Mouse (Mus musculus): Measurements from ENCODE around the gene Tll1. TPM values are rescaled to one million over a fixed set of nuclear protein-coding genes. Genes with fewer than 3 reads are reported as not detected.
"Not testable (repeated sequence)": the region's sequence is repeated elsewhere in the genome, so short reads cannot be mapped to it uniquely, and the experiment has no call there.

The Tll1 gene
- polyA plus RNA-seq, 1 experiment: not detected

DNA sequence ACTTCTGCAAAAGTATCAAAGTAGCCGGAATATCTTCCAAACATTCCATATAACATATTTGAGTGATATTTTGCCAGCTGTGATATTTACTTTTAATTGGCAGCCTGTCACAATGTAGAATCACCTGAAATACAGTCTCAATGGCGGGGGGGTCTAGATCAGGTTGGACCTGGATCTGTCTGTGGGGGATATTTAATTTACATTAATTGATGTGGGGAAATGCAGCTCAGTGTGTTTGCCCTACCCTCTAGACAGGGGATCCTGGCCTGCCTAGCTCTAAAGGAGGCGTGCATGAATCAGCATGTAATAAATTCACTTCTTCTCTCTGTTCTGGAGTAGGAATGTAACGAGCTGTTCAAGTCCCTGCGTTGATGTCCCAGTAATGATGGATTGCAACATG lies 181.7 kb downstream of the Tll1 start:
- Histone ChIP-seq H3K4me3 (replicated peaks) (no peak overlapping the region), H3K27me3 (replicated peaks) (no peaks in the 10 kb centered on the region), H3K9me3 (no peaks in the 10 kb centered on the region), H3K4me1 (no peaks in the 10 kb centered on the region), H3K36me3 (replicated peaks; ENCODE audit: low read length) (no peaks in the 10 kb centered on the region)
- TF ChIP-seq GATA1 (IDR thresholded peaks at IDR 0.05; ENCODE audit: borderline replicate concordance, low read length) (no peak), FLI1 (IDR thresholded peaks at IDR 0.05; ENCODE audit: low read length) (no peak)

DNA sequence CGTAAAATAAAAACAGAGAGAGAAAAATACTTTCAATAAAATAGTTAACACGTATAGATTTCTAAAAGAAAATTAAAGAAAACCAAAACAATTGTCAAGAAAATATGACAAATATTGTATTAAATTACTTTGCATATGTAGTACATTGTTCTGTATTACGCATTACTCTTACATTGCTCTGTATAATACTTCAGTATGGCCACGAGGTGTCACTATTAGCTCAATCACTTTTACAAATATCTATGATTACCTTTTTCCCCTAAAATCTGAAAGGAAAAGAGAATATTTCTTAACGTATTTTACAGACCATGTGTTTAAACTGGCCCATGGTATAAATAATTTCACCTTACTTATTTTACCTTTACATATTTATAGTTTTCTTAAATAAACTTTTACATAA lies 182.5 kb downstream of the Tll1 start:
- no peaks in the 10 kb centered on the region for H3K36me3 ChIP-seq (replicated peaks; ENCODE audit: low read length)
- H3K4me1 ChIP-seq: no peaks in the 10 kb centered on the region
- no peak overlapping the region for H3K4me3 ChIP-seq (replicated peaks)
- no peaks in the 10 kb centered on the region for H3K27me3 ChIP-seq (replicated peaks)
- TF ChIP-seq FLI1 (IDR thresholded peaks at IDR 0.05; ENCODE audit: low read length): no peak
- TF ChIP-seq GATA1 (IDR thresholded peaks at IDR 0.05; ENCODE audit: borderline replicate concordance, low read length): no peak
- H3K9me3 ChIP-seq: no peaks in the 10 kb centered on the region

DNA sequence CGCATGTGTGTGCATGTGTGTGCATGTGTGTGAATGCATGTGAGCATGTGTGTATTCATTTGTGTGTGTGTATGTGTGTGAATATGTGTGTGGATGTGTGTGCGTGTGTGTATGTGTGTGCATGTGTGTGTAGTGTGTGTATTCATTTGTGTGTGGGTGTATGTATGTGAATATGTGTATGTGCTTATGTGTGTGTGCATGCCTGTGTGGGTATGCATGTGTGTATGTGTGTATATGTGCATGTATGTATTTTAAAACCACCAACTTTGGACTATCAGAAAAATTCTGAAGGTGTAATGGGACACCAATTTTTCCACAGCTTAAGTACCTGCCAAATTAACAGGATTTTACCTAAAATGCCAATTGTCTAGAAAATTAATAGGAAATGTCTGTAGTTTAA lies 183.0 kb downstream of the Tll1 start:
- TF ChIP-seq FLI1 (IDR thresholded peaks at IDR 0.05; ENCODE audit: low read length) (no peak), GATA1 (IDR thresholded peaks at IDR 0.05; ENCODE audit: borderline replicate concordance, low read length) (no peak)
- no peaks in the 10 kb centered on the region for H3K9me3 ChIP-seq
- no peaks in the 10 kb centered on the region for H3K4me1 ChIP-seq
- H3K36me3 ChIP-seq (replicated peaks; ENCODE audit: low read length): no peaks in the 10 kb centered on the region
- H3K4me3 ChIP-seq (replicated peaks): no peak overlapping the region
- H3K27me3 ChIP-seq (replicated peaks): no peaks in the 10 kb centered on the region

DNA sequence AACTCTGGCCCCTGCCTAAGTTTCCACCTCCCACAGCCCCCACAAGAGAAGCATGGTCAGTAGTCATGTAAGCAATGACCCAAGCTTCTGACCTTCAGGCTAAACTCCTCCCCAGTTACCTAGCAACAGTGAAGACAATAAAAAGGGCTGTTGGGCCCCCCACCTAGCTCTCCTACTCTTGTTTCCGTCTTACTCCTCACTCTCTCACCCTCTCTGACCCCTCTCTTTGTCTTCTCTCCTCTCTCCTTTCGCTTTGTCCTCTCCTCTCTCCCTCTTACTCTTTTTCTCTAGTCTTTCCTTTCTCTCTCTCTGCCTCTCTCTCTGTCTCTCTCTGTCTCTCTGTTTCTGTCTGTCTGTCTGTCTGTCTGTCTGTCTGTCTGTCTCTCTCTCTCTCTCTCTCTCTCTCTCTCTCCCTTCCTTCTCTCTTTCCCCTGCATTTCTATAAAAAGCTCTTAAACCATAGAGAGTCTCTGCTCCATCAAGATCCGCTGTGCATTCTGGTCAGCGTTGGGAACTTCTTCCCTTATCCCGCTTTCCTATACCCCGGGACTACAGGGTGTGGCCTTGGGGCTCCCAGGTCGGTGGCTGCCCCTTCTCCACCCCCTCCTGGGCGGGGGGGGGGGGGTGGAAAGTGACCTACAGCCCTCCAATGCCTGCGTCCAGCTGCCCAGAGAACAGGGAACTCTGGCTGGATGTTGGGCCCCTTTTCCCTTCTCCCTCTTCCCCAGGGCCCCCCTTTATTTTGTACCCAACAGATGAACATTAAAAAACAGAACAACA lies 235.3 kb downstream of the Tll1 start:
- H3K9me3 ChIP-seq; H3K27me3 ChIP-seq (replicated peaks); H3K36me3 ChIP-seq (replicated peaks; ENCODE audit: low read length); H3K4me1 ChIP-seq; H3K4me3 ChIP-seq (replicated peaks): not testable (repeated sequence)

Data from megakaryocyte, embryonic 14.5 days (primary cell).